Mouse (Mus musculus): ENCODE data around the gene Susd3. TPM values are rescaled to one million over a fixed set of nuclear protein-coding genes. Genes with fewer than 3 reads are reported as not detected.

Susd3 gene
- polyA plus RNA-seq, 1 experiment from 2014 or later: 0.84 TPM

Other genes starting within 250 kb of the Susd3 start
- 11.4 and 13.7 TPM in 2 replicates for gene Wnk2, start 100.7 kb downstream of the Susd3 start, polyA plus RNA-seq (2016; fragmentation: Nextera tagmentation; extraction: Ambion mirVana)
- gene Ninj1, start 61.2 kb downstream of the Susd3 start, polyA plus RNA-seq (2016; fragmentation: Nextera tagmentation; extraction: Ambion mirVana): 14.3 and 16.9 TPM in 2 replicates
- gene Card19, start 32.7 kb downstream of the Susd3 start, polyA plus RNA-seq (2016; fragmentation: Nextera tagmentation; extraction: Ambion mirVana): 15.3 and 17.2 TPM in 2 replicates
- 1.7 and 2.5 TPM in 2 replicates for gene Fgd3, start 71.6 kb upstream of the Susd3 start, polyA plus RNA-seq (2016; fragmentation: Nextera tagmentation; extraction: Ambion mirVana)
- gene Bicd2, start 92.9 kb upstream of the Susd3 start, polyA plus RNA-seq (2016; fragmentation: Nextera tagmentation; extraction: Ambion mirVana): 38.9 and 39.1 TPM in 2 replicates
- 15.2 and 15.6 TPM in 2 replicates for gene Ippk, start 172.5 kb upstream of the Susd3 start, polyA plus RNA-seq (2016; fragmentation: Nextera tagmentation; extraction: Ambion mirVana)
- gene Tes3-ps, start 244.6 kb upstream of the Susd3 start, polyA plus RNA-seq (2016; fragmentation: Nextera tagmentation; extraction: Ambion mirVana): 0.97 and 1.5 TPM in 2 replicates

Measured in forebrain, embryonic 12.5 days (tissue).